Mouse (Mus musculus): ENCODE data around the gene Abcc4.

DNA sequence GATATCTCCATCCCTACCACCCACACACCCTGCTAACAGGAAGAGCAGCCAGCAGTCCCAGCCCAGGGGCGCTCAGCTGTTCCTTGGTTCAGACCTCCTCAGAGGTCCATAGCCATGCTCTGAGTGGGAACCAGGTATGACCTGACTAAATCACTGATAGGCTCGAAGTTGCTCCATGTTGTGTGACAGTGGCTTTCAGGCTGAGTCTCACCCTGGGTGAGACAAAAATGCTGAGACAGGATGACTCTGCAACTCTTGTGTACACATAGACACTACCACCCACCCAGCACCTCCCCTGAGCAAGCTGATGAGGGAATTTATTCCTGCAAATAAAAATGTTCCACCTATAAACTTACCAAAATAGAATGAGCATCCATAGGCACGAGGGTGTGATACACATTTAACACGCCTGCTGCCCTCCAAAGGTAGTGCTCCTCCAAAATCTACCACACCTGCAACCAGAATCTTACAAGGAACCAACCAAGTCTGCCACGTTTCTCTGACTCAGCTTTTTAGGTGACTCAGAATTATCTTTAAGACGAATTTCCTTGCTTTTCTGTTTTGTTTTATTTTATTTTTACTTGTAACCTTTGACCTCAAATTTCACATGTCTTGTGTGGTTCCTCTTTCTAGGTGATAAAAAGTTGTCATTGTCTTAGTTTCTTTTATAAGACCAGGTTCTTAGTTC, 44.6 kb upstream of the Abcc4 start:
- TF ChIP-seq GATA1 (IDR thresholded peaks at IDR 0.05; ENCODE audit: low read length) (no peak), TAL1 (IDR thresholded peaks at IDR 0.05; ENCODE audit: low read length) (no peak)

Data from erythroblast, embryonic 14.5 days (primary cell).